Mouse (Mus musculus): ENCODE measurements around the gene Chchd5.
A peak's percentile ranks its signal among the peaks of the same experiment; 100 is the strongest.

GRCm38 (mm10) chr2:129081097-129081496 lies 48.4 kb upstream of the Chchd5 start:
- peak; percentile 8; the same call in 1 of the 2 replicates for TF ChIP-seq CTCF (IDR thresholded peaks at IDR 0.05; ENCODE audit: low read depth)
- no peak for TF ChIP-seq EP300 (IDR thresholded peaks at IDR 0.05; ENCODE audit: low read depth)

Data from liver, postnatal 0 days (tissue).